Mouse (Mus musculus) intestine, postnatal 0 days (tissue): Measurements from ENCODE around the gene Cspg5. TPM values are rescaled to one million over a fixed set of nuclear protein-coding genes. Genes with fewer than 3 reads are reported as not detected.

ENCODE experiments used
- ATAC-seq: fragments of 200-750 bp; cut with Nextera tagmentation; 2 replicates; pipeline ENCODE4 v1.8.0; 2017; ENCODE audit warnings: mild to moderate bottlenecking, moderate TSS enrichment, moderate library complexity
- H3K27ac ChIP-seq: fragments of 300-500 bp; sonication (generic); 2 replicates; pipeline ENCODE4 v1.5.1; 2014; ENCODE audit warnings: mild to moderate bottlenecking, low read depth, low read length, moderate library complexity
- H3K27me3 ChIP-seq: fragments of 300-500 bp; sonication (generic); replicated peaks from 2 replicates; pipeline ENCODE4 v1.6.1; 2014; ENCODE audit warnings: low read length, mixed read lengths; ENCODE audit not compliant: control insufficient read depth, insufficient read depth
- H3K36me3 ChIP-seq: fragments of 300-500 bp; sonication (generic); 2 replicates; pipeline ENCODE4 v1.6.1; 2014; ENCODE audit warnings: mild to moderate bottlenecking, moderate library complexity; ENCODE audit not compliant: control insufficient read depth, insufficient read depth
- H3K4me1 ChIP-seq: fragments of 300-500 bp; sonication (generic); replicated peaks from 2 replicates; pipeline ENCODE4 v1.6.1; 2014; ENCODE audit warnings: antibody characterized with exemption, low read length, mixed read lengths; ENCODE audit not compliant: control insufficient read depth, insufficient read depth
- H3K4me2 ChIP-seq: fragments of 300-500 bp; sonication (generic); replicated peaks from 2 replicates; pipeline ENCODE4 v1.6.1; 2014; ENCODE audit warnings: low read depth, mild to moderate bottlenecking, moderate library complexity
- H3K4me3 ChIP-seq: fragments of 300-500 bp; sonication (generic); 2 replicates; pipeline ENCODE4 v1.5.1; 2014; ENCODE audit warnings: low read depth, low read length
- H3K9ac ChIP-seq: fragments of 300-500 bp; sonication (generic); 2 replicates; pipeline ENCODE4 v1.6.1; 2014; ENCODE audit warnings: mild to moderate bottlenecking, low read depth, low read length
- H3K9me3 ChIP-seq: fragments of 300-500 bp; sonication (generic); 2 replicates; pipeline ENCODE4 v1.6.1; 2016; ENCODE audit warnings: mixed run types; ENCODE audit not compliant: control insufficient read depth
- CTCF ChIP-seq: sonication (generic); IDR thresholded peaks from 2 replicates; pipeline ENCODE4 v1.5.1; 2016; ENCODE audit warnings: low read depth, mild to moderate bottlenecking, control low read depth, antibody characterized with exemption, moderate library complexity
- WGBS: fragments of 180-500 bp; shearing (Covaris S2); extraction: QIAGEN DNeasy Blood & Tissue Kit; methylation state at CpG from one replicate; pipeline ENCODE4 v1.1.7; 2014; 5-methylcytosine and 5-hydroxymethylcytosine counted together
- polyA plus RNA-seq: library from polyadenylated mRNA; unstranded; fragments of >200 nt; fragmentation: Nextera tagmentation; extraction: Ambion mirVana; gene quantifications from 2 replicates; pipeline ENCODE4 v1.2.1, GENCODE M21; 2015

Gene Cspg5
- polyA plus RNA-seq: 2.9 and 3.2 TPM in 2 replicates

- ATAC-seq: no peak
- Histone ChIP-seq H3K27ac (no peak within 1 kb of the TSS), H3K36me3 (0 out of 2 replicates have a peak, but pooled peaks cover 5% of the 10 kb centered on the region), H3K4me2 (peak within 1 kb of the TSS; percentile 100), H3K9me3 (no peaks in the 10 kb centered on the region), H3K4me3 (peak within 1 kb of the TSS; percentile 70), H3K27me3 (no peaks in the 10 kb centered on the region; the same call in 1 of the 2 replicates), H3K4me1 (peaks cover 3% of the 10 kb centered on the region; the same call in 1 of the 2 replicates), H3K9ac (no peak within 1 kb of the TSS)
- WGBS: 86% methylated on average over 7 of the region's 7 CpGs
- TF ChIP-seq CTCF: no peak
These were observed at the start of gene Cspg5 for GRCm38 (mm10) chr9:110243221-110243833. Gene Cspg5, plus strand, starts transcription at chr9:110243783.

GRCm38 (mm10) chr9:110199870-110200269 is 43.7 kb upstream of the Cspg5 start:
- no peak overlapping the region for H3K4me2 ChIP-seq
- H3K4me1 ChIP-seq: no peaks in the 10 kb centered on the region
- TF ChIP-seq CTCF: no peak
- no peak overlapping the region for H3K4me3 ChIP-seq
- no peak overlapping the region for H3K27ac ChIP-seq
- no peaks in the 10 kb centered on the region for H3K9me3 ChIP-seq
- H3K27me3 ChIP-seq: no peaks in the 10 kb centered on the region
- no peak overlapping the region for H3K9ac ChIP-seq
- H3K36me3 ChIP-seq: peaks cover 60% of the 10 kb centered on the region
- WGBS: 92% methylated on average over 2 of the region's 2 CpGs
- ATAC-seq: no peak

- H3K27ac ChIP-seq: no peak overlapping the region
- ATAC-seq: no peak
- 78% methylated on average over 15 of the region's 15 CpGs for WGBS
- no peaks in the 10 kb centered on the region for H3K27me3 ChIP-seq
- H3K9me3 ChIP-seq: no peaks in the 10 kb centered on the region
- TF ChIP-seq CTCF: no peak
- H3K4me3 ChIP-seq: no peak overlapping the region
- H3K4me1 ChIP-seq: no peaks in the 10 kb centered on the region
- no peak overlapping the region for H3K4me2 ChIP-seq
- H3K9ac ChIP-seq: no peak overlapping the region
- H3K36me3 ChIP-seq: peaks cover 65% of the 10 kb centered on the region
These were observed 37.8 kb upstream of the Cspg5 start for GRCm38 (mm10) chr9:110205526-110206404.

GRCm38 (mm10) chr9:110206437-110206836 is 37.1 kb upstream of the Cspg5 start:
- WGBS: 92% methylated on average over 2 of the region's 2 CpGs

GRCm38 (mm10) chr9:110208265-110208664 is 35.3 kb upstream of the Cspg5 start:
- 68% methylated on average over 7 of the region's 7 CpGs for WGBS
- H3K27me3 ChIP-seq: no peaks in the 10 kb centered on the region
- no peak overlapping the region for H3K9ac ChIP-seq

More at GRCm38 (mm10) chr9:110206437-110206836, 37.1 kb upstream of the Cspg5 start:
- no peak overlapping the region for H3K9ac ChIP-seq
- H3K4me2 ChIP-seq: no peak overlapping the region
- no peaks in the 10 kb centered on the region for H3K27me3 ChIP-seq
- no peak for TF ChIP-seq CTCF
- no peak overlapping the region for H3K4me3 ChIP-seq
- no peak overlapping the region for H3K27ac ChIP-seq
- H3K4me1 ChIP-seq: no peaks in the 10 kb centered on the region
- no peak for ATAC-seq
- peaks cover 72% of the 10 kb centered on the region for H3K36me3 ChIP-seq
- H3K9me3 ChIP-seq: no peaks in the 10 kb centered on the region

GRCm38 (mm10) chr9:110208967-110209366 is 34.6 kb upstream of the Cspg5 start:
- Histone ChIP-seq H3K27me3 (no peaks in the 10 kb centered on the region), H3K4me3 (no peak overlapping the region), H3K36me3 (peaks cover 67% of the 10 kb centered on the region), H3K9ac (no peak overlapping the region), H3K27ac (no peak overlapping the region), H3K4me2 (no peak overlapping the region), H3K4me1 (no peaks in the 10 kb centered on the region), H3K9me3 (no peaks in the 10 kb centered on the region)
- ATAC-seq: no peak
- no peak for TF ChIP-seq CTCF
- 87% methylated on average over 3 of the region's 3 CpGs for WGBS

More at GRCm38 (mm10) chr9:110208265-110208664, 35.3 kb upstream of the Cspg5 start:
- no peak for TF ChIP-seq CTCF
- H3K9me3 ChIP-seq: no peaks in the 10 kb centered on the region
- no peak for ATAC-seq
- H3K36me3 ChIP-seq: peaks cover 67% of the 10 kb centered on the region
- no peaks in the 10 kb centered on the region for H3K4me1 ChIP-seq
- H3K4me3 ChIP-seq: no peak overlapping the region
- no peak overlapping the region for H3K4me2 ChIP-seq
- no peak overlapping the region for H3K27ac ChIP-seq
